Mouse (Mus musculus): ENCODE results near the gene Chst10. TPM values are rescaled to one million over a fixed set of nuclear protein-coding genes. Genes with fewer than 3 reads are reported as not detected.

Gene Chst10
- polyA plus RNA-seq, 1 experiment from 2014 or later: 1.1 TPM

- ATAC-seq (ENCODE audit: low read depth): no peak
- WGBS: 50% methylated on average over 5 of the region's 5 CpGs
- no peaks in the 10 kb centered on the region for H3K4me1 ChIP-seq (replicated peaks; ENCODE audit: control insufficient read depth, insufficient read depth, low read length)
These were observed 4.6 kb upstream of the Chst10 start for GRCm38 (mm10) chr1:38902571-38902970.

GRCm38 (mm10) chr1:38893081-38893480, 4.9 kb downstream of the Chst10 start:
- Histone ChIP-seq H3K36me3 (ENCODE audit: control insufficient read depth, insufficient read depth, low read length) (no peaks in the 10 kb centered on the region), H3K4me3 (ENCODE audit: low read length) (no peak overlapping the region), H3K9me3 (ENCODE audit: control insufficient read depth, low read length) (no peaks in the 10 kb centered on the region), H3K4me2 (ENCODE audit: low read depth, low read length) (no peak overlapping the region), H3K4me1 (replicated peaks; ENCODE audit: control insufficient read depth, insufficient read depth, low read length) (0 out of 2 replicates have a peak, but pooled peaks cover 3% of the 10 kb centered on the region), H3K9ac (ENCODE audit: low read length) (no peak overlapping the region), H3K27ac (ENCODE audit: low read length) (no peak overlapping the region), H3K27me3 (ENCODE audit: control insufficient read depth, insufficient read depth, low read depth, low read length) (no peaks in the 10 kb centered on the region)
- ATAC-seq (ENCODE audit: low read depth): no peak
- 64% methylated on average over 5 of the region's 5 CpGs for WGBS

More at GRCm38 (mm10) chr1:38902571-38902970, 4.6 kb upstream of the Chst10 start:
- H3K27me3 ChIP-seq (ENCODE audit: control insufficient read depth, insufficient read depth, low read depth, low read length): no peaks in the 10 kb centered on the region
- H3K9me3 ChIP-seq (ENCODE audit: control insufficient read depth, low read length): no peaks in the 10 kb centered on the region
- no peak overlapping the region for H3K4me3 ChIP-seq (ENCODE audit: low read length)
- H3K36me3 ChIP-seq (ENCODE audit: control insufficient read depth, insufficient read depth, low read length): no peaks in the 10 kb centered on the region
- no peak overlapping the region for H3K4me2 ChIP-seq (ENCODE audit: low read depth, low read length)
- H3K9ac ChIP-seq (ENCODE audit: low read length): no peak overlapping the region
- no peak overlapping the region for H3K27ac ChIP-seq (ENCODE audit: low read length)

DNA sequence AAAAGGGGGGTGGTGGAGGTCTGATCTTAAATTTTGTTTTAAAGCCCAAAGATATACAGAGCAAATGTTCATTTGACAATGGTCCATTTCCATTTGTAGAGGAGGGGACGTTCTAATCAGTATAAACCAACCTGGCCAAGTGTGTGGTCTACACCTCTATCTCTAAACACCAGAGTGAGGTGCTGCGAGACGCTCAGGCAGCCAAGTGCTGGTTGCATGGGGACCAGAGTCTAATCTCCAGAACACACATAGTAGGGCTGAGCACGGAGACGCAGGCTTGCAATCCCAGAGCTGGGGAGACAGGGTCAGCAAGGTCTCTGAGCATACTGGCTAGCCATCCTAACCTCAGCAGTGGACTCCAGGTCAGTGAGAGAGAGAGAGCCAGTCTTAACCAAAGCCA, 6.5 kb downstream of the Chst10 start:
- ATAC-seq (ENCODE audit: low read depth): no peak
- Histone ChIP-seq H3K27ac (ENCODE audit: low read length) (no peak overlapping the region), H3K27me3 (ENCODE audit: control insufficient read depth, insufficient read depth, low read depth, low read length) (no peaks in the 10 kb centered on the region), H3K4me3 (ENCODE audit: low read length) (no peak overlapping the region), H3K4me1 (replicated peaks; ENCODE audit: control insufficient read depth, insufficient read depth, low read length) (no peaks in the 10 kb centered on the region), H3K36me3 (ENCODE audit: control insufficient read depth, insufficient read depth, low read length) (no peaks in the 10 kb centered on the region), H3K9ac (ENCODE audit: low read length) (no peak overlapping the region), H3K4me2 (ENCODE audit: low read depth, low read length) (no peak overlapping the region), H3K9me3 (ENCODE audit: control insufficient read depth, low read length) (no peaks in the 10 kb centered on the region)
- WGBS: 80% methylated on average over 5 of the region's 5 CpGs

DNA sequence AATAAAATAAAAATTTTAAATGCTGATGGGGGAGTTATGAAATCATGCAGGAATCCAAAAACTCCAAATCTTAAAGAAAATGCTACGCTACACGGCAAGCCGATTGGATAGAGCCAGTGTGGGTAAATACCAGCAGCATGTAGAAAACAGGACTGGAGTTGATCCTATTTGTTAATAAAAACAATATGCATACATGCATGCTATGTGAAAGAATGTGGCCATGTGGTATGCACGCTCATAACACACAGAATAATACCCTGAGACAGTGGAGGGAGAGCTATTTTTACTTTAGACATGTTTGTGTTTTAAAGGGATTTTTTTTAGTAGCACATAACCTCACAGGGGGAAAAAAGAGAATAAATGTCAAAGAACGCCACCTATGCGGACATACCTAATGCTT, 9.2 kb downstream of the Chst10 start:
- Histone ChIP-seq H3K4me2 (ENCODE audit: low read depth, low read length) (no peak overlapping the region), H3K9me3 (ENCODE audit: control insufficient read depth, low read length) (no peaks in the 10 kb centered on the region), H3K27ac (ENCODE audit: low read length) (no peak overlapping the region), H3K36me3 (ENCODE audit: control insufficient read depth, insufficient read depth, low read length) (no peaks in the 10 kb centered on the region), H3K9ac (ENCODE audit: low read length) (no peak overlapping the region), H3K27me3 (ENCODE audit: control insufficient read depth, insufficient read depth, low read depth, low read length) (no peaks in the 10 kb centered on the region), H3K4me3 (ENCODE audit: low read length) (no peak overlapping the region), H3K4me1 (replicated peaks; ENCODE audit: control insufficient read depth, insufficient read depth, low read length) (no peaks in the 10 kb centered on the region)
- WGBS: 88% methylated on average over 6 of the region's 6 CpGs
- no peak for ATAC-seq (ENCODE audit: low read depth)

DNA sequence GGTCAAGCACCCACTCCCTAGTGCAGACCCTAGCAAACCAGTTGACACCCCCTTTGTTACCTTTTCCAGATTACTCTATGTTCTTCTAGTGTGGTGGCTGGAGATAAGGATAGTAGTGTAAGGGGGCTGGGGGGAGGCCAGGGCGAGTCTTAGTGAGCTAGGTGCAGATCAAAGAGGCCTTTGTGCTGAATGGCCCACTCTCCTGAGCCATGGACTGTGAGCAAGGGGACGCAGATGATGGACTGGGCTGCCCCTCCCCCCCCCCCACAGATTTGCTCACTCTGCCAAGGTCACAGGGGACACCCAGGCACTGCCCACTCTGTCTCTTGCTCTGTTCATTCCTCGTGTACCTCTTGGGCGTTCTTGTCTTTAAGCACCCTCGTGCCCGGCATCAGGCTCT, 10.9 kb downstream of the Chst10 start:
- Histone ChIP-seq H3K27ac (ENCODE audit: low read length) (no peak overlapping the region), H3K36me3 (ENCODE audit: control insufficient read depth, insufficient read depth, low read length) (no peaks in the 10 kb centered on the region), H3K4me3 (ENCODE audit: low read length) (no peak overlapping the region), H3K9ac (ENCODE audit: low read length) (no peak overlapping the region), H3K9me3 (ENCODE audit: control insufficient read depth, low read length) (no peaks in the 10 kb centered on the region), H3K4me1 (replicated peaks; ENCODE audit: control insufficient read depth, insufficient read depth, low read length) (no peaks in the 10 kb centered on the region), H3K27me3 (ENCODE audit: control insufficient read depth, insufficient read depth, low read depth, low read length) (no peaks in the 10 kb centered on the region), H3K4me2 (ENCODE audit: low read depth, low read length) (no peak overlapping the region)
- ATAC-seq (ENCODE audit: low read depth): no peak
- 48% methylated on average over 6 of the region's 6 CpGs for WGBS

DNA sequence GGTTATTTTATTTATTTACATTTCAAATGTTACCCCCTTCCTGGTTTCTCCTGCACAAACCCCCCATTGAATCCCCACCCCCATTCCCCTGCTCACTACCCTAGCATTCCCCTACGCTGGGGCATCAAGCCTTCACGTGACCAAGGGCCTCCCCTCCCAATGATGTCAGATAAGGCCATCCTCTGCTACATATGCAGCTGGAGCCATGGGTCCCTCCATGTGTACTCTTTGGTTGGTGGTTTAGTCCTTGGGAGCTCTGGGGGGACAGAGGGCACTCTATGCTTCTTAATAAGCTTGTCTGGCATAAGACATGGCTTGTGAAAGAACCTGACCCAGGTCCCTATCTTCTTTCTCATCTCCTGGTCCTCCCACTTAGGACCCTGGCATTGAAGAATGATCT, 11.4 kb downstream of the Chst10 start:
- Histone ChIP-seq H3K27me3 (ENCODE audit: control insufficient read depth, insufficient read depth, low read depth, low read length) (no peaks in the 10 kb centered on the region), H3K4me3 (ENCODE audit: low read length) (no peak overlapping the region), H3K4me1 (replicated peaks; ENCODE audit: control insufficient read depth, insufficient read depth, low read length) (no peaks in the 10 kb centered on the region), H3K4me2 (ENCODE audit: low read depth, low read length) (no peak overlapping the region), H3K27ac (ENCODE audit: low read length) (no peak overlapping the region), H3K36me3 (ENCODE audit: control insufficient read depth, insufficient read depth, low read length) (no peaks in the 10 kb centered on the region), H3K9ac (ENCODE audit: low read length) (no peak overlapping the region), H3K9me3 (ENCODE audit: control insufficient read depth, low read length) (no peaks in the 10 kb centered on the region)
- 70% methylated on average over 2 of the region's 2 CpGs for WGBS
- ATAC-seq (ENCODE audit: low read depth): no peak

DNA sequence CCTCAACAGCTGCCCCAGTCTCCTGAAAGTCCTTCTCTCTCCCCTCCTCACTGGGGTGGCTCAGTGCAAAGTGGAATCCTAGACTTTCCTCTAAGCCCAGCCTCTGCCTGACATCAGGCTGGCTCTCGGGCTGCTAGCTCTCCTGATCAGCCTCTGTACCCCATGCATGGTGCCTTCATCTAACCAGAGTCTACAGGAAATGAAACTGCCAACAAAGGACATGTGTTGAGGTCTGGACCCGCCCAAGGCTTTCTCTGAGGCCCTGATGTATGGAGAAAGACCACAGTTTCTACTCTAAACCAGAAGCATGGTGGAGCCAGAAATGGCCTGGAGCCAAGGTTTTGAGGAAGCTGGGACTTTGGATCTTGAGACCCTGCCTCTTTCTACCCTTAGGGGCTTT, 12.0 kb downstream of the Chst10 start:
- no peak overlapping the region for H3K27ac ChIP-seq (ENCODE audit: low read length)
- WGBS: 68% methylated on average over 2 of the region's 2 CpGs
- no peak overlapping the region for H3K9ac ChIP-seq (ENCODE audit: low read length)
- no peaks in the 10 kb centered on the region for H3K36me3 ChIP-seq (ENCODE audit: control insufficient read depth, insufficient read depth, low read length)
- no peaks in the 10 kb centered on the region for H3K27me3 ChIP-seq (ENCODE audit: control insufficient read depth, insufficient read depth, low read depth, low read length)
- no peak overlapping the region for H3K4me3 ChIP-seq (ENCODE audit: low read length)
- no peaks in the 10 kb centered on the region for H3K9me3 ChIP-seq (ENCODE audit: control insufficient read depth, low read length)
- ATAC-seq (ENCODE audit: low read depth): no peak
- H3K4me1 ChIP-seq (replicated peaks; ENCODE audit: control insufficient read depth, insufficient read depth, low read length): no peaks in the 10 kb centered on the region
- H3K4me2 ChIP-seq (ENCODE audit: low read depth, low read length): no peak overlapping the region

GRCm38 (mm10) chr1:38883766-38884165, 14.2 kb downstream of the Chst10 start:
- WGBS: 64% methylated on average over 9 of the region's 9 CpGs
- Histone ChIP-seq H3K9ac (ENCODE audit: low read length) (no peak overlapping the region), H3K4me1 (replicated peaks; ENCODE audit: control insufficient read depth, insufficient read depth, low read length) (no peaks in the 10 kb centered on the region), H3K4me3 (ENCODE audit: low read length) (no peak overlapping the region), H3K36me3 (ENCODE audit: control insufficient read depth, insufficient read depth, low read length) (no peaks in the 10 kb centered on the region), H3K4me2 (ENCODE audit: low read depth, low read length) (no peak overlapping the region), H3K9me3 (ENCODE audit: control insufficient read depth, low read length) (no peaks in the 10 kb centered on the region), H3K27ac (ENCODE audit: low read length) (no peak overlapping the region), H3K27me3 (ENCODE audit: control insufficient read depth, insufficient read depth, low read depth, low read length) (no peaks in the 10 kb centered on the region)
- ATAC-seq (ENCODE audit: low read depth): no peak

DNA sequence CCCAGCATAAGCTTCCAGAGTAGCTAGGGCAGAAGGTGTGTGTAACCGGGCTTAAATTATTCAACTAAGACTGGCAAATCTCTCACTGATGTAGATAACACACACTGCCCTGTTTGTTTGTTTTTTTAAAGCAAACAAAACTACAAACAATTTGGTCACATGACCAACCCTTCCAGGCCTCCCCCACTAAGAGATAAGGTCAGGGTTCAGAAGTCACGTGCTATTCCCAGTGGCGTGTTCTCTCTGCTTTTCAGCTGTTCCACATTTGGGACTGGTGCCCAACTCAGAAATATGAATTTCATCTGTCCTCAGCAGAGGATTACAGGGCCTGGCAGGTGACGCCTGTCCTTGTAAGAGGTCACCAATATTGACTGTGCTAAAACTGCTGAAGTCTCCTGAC, 15.2 kb downstream of the Chst10 start:
- no peak for ATAC-seq (ENCODE audit: low read depth)
- H3K4me2 ChIP-seq (ENCODE audit: low read depth, low read length): no peak overlapping the region
- H3K9me3 ChIP-seq (ENCODE audit: control insufficient read depth, low read length): no peaks in the 10 kb centered on the region
- 76% methylated on average over 4 of the region's 4 CpGs for WGBS
- no peaks in the 10 kb centered on the region for H3K4me1 ChIP-seq (replicated peaks; ENCODE audit: control insufficient read depth, insufficient read depth, low read length)
- no peak overlapping the region for H3K27ac ChIP-seq (ENCODE audit: low read length)
- no peak overlapping the region for H3K9ac ChIP-seq (ENCODE audit: low read length)
- H3K27me3 ChIP-seq (ENCODE audit: control insufficient read depth, insufficient read depth, low read depth, low read length): no peaks in the 10 kb centered on the region
- H3K4me3 ChIP-seq (ENCODE audit: low read length): no peak overlapping the region
- H3K36me3 ChIP-seq (ENCODE audit: control insufficient read depth, insufficient read depth, low read length): no peaks in the 10 kb centered on the region

- Histone ChIP-seq H3K9ac (ENCODE audit: low read length) (no peak overlapping the region), H3K4me1 (replicated peaks; ENCODE audit: control insufficient read depth, insufficient read depth, low read length) (no peaks in the 10 kb centered on the region), H3K27ac (ENCODE audit: low read length) (no peak overlapping the region), H3K9me3 (ENCODE audit: control insufficient read depth, low read length) (no peaks in the 10 kb centered on the region), H3K4me2 (ENCODE audit: low read depth, low read length) (no peak overlapping the region), H3K36me3 (ENCODE audit: control insufficient read depth, insufficient read depth, low read length) (no peaks in the 10 kb centered on the region), H3K27me3 (ENCODE audit: control insufficient read depth, insufficient read depth, low read depth, low read length) (no peaks in the 10 kb centered on the region), H3K4me3 (ENCODE audit: low read length) (no peak overlapping the region)
- 48% methylated on average over 4 of the region's 4 CpGs for WGBS
- ATAC-seq (ENCODE audit: low read depth): no peak
These were observed 16.6 kb downstream of the Chst10 start for GRCm38 (mm10) chr1:38881366-38881765.
